Mouse (Mus musculus) midbrain, embryonic 14.5 days (tissue): ENCODE measurements at regions not wholly inside any gene's neighbourhood (a gene's known extent, or its start where the extent isn't known, plus 50 kb on each side); places are given as distances from the start of the nearest gene placed in this dataset.

ENCODE experiments used
- ATAC-seq: fragments of 200-750 bp; cut with Nextera tagmentation; 2 replicates; pipeline ENCODE4 v1.8.0; 2017; ENCODE audit warnings: moderate number of reproducible peaks, moderate library complexity; ENCODE audit not compliant: low FRiP score, low TSS enrichment
- DNase-seq: peaks from one replicate; pipeline ENCODE4 v3.0.0-alpha.2; 2015
- H3K27ac ChIP-seq: fragments of 300-500 bp; sonication (generic); replicated peaks from 2 replicates; pipeline ENCODE4 v1.5.1; 2014; ENCODE audit warnings: mild to moderate bottlenecking, low read depth, low read length, moderate library complexity
- H3K27me3 ChIP-seq: fragments of 300-500 bp; sonication (generic); 2 replicates; pipeline ENCODE4 v1.6.1; 2014; ENCODE audit warnings: low read length, control low read depth, mixed read lengths; ENCODE audit not compliant: control insufficient read depth, insufficient read depth
- H3K36me3 ChIP-seq: fragments of 300-500 bp; sonication (generic); 2 replicates; pipeline ENCODE4 v1.6.1; 2014; ENCODE audit warnings: low read length, control low read depth; ENCODE audit not compliant: control insufficient read depth, insufficient read depth
- H3K4me1 ChIP-seq: fragments of 300-500 bp; sonication (generic); 2 replicates; pipeline ENCODE4 v1.6.1; 2014; ENCODE audit warnings: mild to moderate bottlenecking, antibody characterized with exemption, low read length, control low read depth; ENCODE audit not compliant: control insufficient read depth, insufficient read depth
- H3K4me2 ChIP-seq: fragments of 300-500 bp; sonication (generic); 2 replicates; pipeline ENCODE4 v1.6.1; 2014; ENCODE audit warnings: mild to moderate bottlenecking, low read length, moderate library complexity
- H3K4me3 ChIP-seq: fragments of 300-500 bp; sonication (generic); replicated peaks from 2 replicates; pipeline ENCODE4 v1.5.1; 2014; ENCODE audit warnings: low read depth, low read length
- H3K9ac ChIP-seq: fragments of 300-500 bp; sonication (generic); replicated peaks from 2 replicates; pipeline ENCODE4 v1.6.1; 2014; ENCODE audit warnings: mild to moderate bottlenecking, low read length, moderate library complexity
- H3K9me3 ChIP-seq: fragments of 300-500 bp; sonication (generic); 2 replicates; pipeline ENCODE4 v1.6.1; 2016; ENCODE audit warnings: low read length, control low read depth, mixed read lengths; ENCODE audit not compliant: control insufficient read depth
- WGBS: fragments of 180-500 bp; shearing (Covaris S2); extraction: QIAGEN DNeasy Blood & Tissue Kit; methylation state at CpG from one replicate; pipeline ENCODE4 v1.1.7; 2014; 5-methylcytosine and 5-hydroxymethylcytosine counted together

GRCm38 (mm10) chr3:20819586-20819985, 452.6 kb upstream of the Agtr1b start:
- H3K4me2 ChIP-seq = no peak overlapping the region
- no peaks in the 10 kb centered on the region for H3K36me3 ChIP-seq
- no peak overlapping the region for H3K9ac ChIP-seq
- H3K4me3 ChIP-seq = no peak overlapping the region
- H3K9me3 ChIP-seq = no peaks in the 10 kb centered on the region
- H3K27me3 ChIP-seq = no peaks in the 10 kb centered on the region
- DNase-seq (no peak), ATAC-seq (no peak)
- WGBS = 77% methylated on average over 1 of the region's 1 CpGs
- no peak overlapping the region for H3K27ac ChIP-seq
- H3K4me1 ChIP-seq = 0 out of 2 replicates have a peak, but pooled peaks cover 4% of the 10 kb centered on the region

- H3K27me3 ChIP-seq = no peaks in the 10 kb centered on the region
- 64% methylated on average over 1 of the region's 1 CpGs for WGBS
- H3K36me3 ChIP-seq = no peaks in the 10 kb centered on the region
- H3K27ac ChIP-seq = no peak overlapping the region
- no peak for DNase-seq
- H3K9ac ChIP-seq = no peak overlapping the region
- H3K4me2 ChIP-seq = no peak overlapping the region
- H3K4me1 ChIP-seq = no peaks in the 10 kb centered on the region
- no peaks in the 10 kb centered on the region for H3K9me3 ChIP-seq
- ATAC-seq = no peak
- no peak overlapping the region for H3K4me3 ChIP-seq
Measured at GRCm38 (mm10) chr3:20816613-20817012, 449.6 kb upstream of the Agtr1b start.

- no peaks in the 10 kb centered on the region for H3K36me3 ChIP-seq
- H3K4me2 ChIP-seq = no peak overlapping the region
- DNase-seq (peak; percentile 30), ATAC-seq (no peak; the same call in 1 of the 2 replicates)
- H3K9ac ChIP-seq = no peak overlapping the region
- no peak overlapping the region for H3K27ac ChIP-seq
- H3K27me3 ChIP-seq = no peaks in the 10 kb centered on the region
- no peaks in the 10 kb centered on the region for H3K9me3 ChIP-seq
- WGBS = 38% methylated on average over 1 of the region's 1 CpGs
- H3K4me1 ChIP-seq = no peaks in the 10 kb centered on the region
- H3K4me3 ChIP-seq = no peak overlapping the region
Measured at GRCm38 (mm10) chr3:20794256-20794655, 427.3 kb upstream of the Agtr1b start.

- Histone ChIP-seq H3K9ac (no peak overlapping the region), H3K27me3 (no peaks in the 10 kb centered on the region), H3K4me3 (no peak overlapping the region), H3K36me3 (no peaks in the 10 kb centered on the region), H3K9me3 (no peaks in the 10 kb centered on the region), H3K4me1 (no peaks in the 10 kb centered on the region), H3K27ac (no peak overlapping the region), H3K4me2 (no peak overlapping the region)
- no peak for DNase-seq
- 86% methylated on average over 1 of the region's 1 CpGs for WGBS
- ATAC-seq = no peak
Measured at GRCm38 (mm10) chr3:20792503-20792902, 425.5 kb upstream of the Agtr1b start.

GRCm38 (mm10) chr3:20777883-20778282, 410.9 kb upstream of the Agtr1b start:
- H3K9ac ChIP-seq = no peak overlapping the region
- H3K27ac ChIP-seq = no peak overlapping the region
- H3K4me1 ChIP-seq = peaks cover 8% of the 10 kb centered on the region; the same call in 1 of the 2 replicates
- H3K27me3 ChIP-seq = no peaks in the 10 kb centered on the region
- H3K36me3 ChIP-seq = no peaks in the 10 kb centered on the region
- ATAC-seq = no peak
- no peak overlapping the region for H3K4me2 ChIP-seq
- no peak overlapping the region for H3K4me3 ChIP-seq
- DNase-seq = no peak
- no peaks in the 10 kb centered on the region for H3K9me3 ChIP-seq

GRCm38 (mm10) chr3:20776964-20777304, 410.0 kb upstream of the Agtr1b start:
- DNase-seq = peak; percentile 60
- no peak overlapping the region for H3K4me3 ChIP-seq
- H3K4me1 ChIP-seq = peaks cover 8% of the 10 kb centered on the region; the same call in 1 of the 2 replicates
- no peaks in the 10 kb centered on the region for H3K9me3 ChIP-seq
- H3K4me2 ChIP-seq = no peak overlapping the region
- peak; percentile 73 for ATAC-seq
- H3K36me3 ChIP-seq = no peaks in the 10 kb centered on the region
- no peak overlapping the region for H3K27ac ChIP-seq
- H3K27me3 ChIP-seq = no peaks in the 10 kb centered on the region
- H3K9ac ChIP-seq = no peak overlapping the region
- 19% methylated on average over 2 of the region's 2 CpGs for WGBS

GRCm38 (mm10) chr3:20776128-20776963, 409.4 kb upstream of the Agtr1b start:
- Histone ChIP-seq H3K36me3 (no peaks in the 10 kb centered on the region), H3K27me3 (no peaks in the 10 kb centered on the region), H3K9ac (no peak overlapping the region), H3K4me2 (no peak overlapping the region; the same call in 1 of the 2 replicates), H3K9me3 (no peaks in the 10 kb centered on the region), H3K4me3 (no peak overlapping the region), H3K4me1 (peaks cover 8% of the 10 kb centered on the region; the same call in 1 of the 2 replicates), H3K27ac (peak overlapping the region; percentile 70)
- 17% methylated on average over 4 of the region's 4 CpGs for WGBS
- DNase-seq (peak; percentile 70), ATAC-seq (peak; percentile 89)

GRCm38 (mm10) chr3:20734302-20734701, 367.3 kb upstream of the Agtr1b start:
- no peaks in the 10 kb centered on the region for H3K36me3 ChIP-seq
- no peaks in the 10 kb centered on the region for H3K9me3 ChIP-seq
- no peak for ATAC-seq
- no peak overlapping the region for H3K27ac ChIP-seq
- no peak overlapping the region for H3K9ac ChIP-seq
- no peaks in the 10 kb centered on the region for H3K4me1 ChIP-seq
- no peak overlapping the region for H3K4me3 ChIP-seq
- no peak overlapping the region for H3K4me2 ChIP-seq
- no peak for DNase-seq
- WGBS = 61% methylated on average over 3 of the region's 3 CpGs
- no peaks in the 10 kb centered on the region for H3K27me3 ChIP-seq

- ATAC-seq = no peak
- H3K4me2 ChIP-seq = no peak overlapping the region
- H3K4me3 ChIP-seq = no peak overlapping the region
- no peak overlapping the region for H3K27ac ChIP-seq
- H3K27me3 ChIP-seq = no peaks in the 10 kb centered on the region
- DNase-seq = no peak
- H3K9ac ChIP-seq = no peak overlapping the region
- H3K36me3 ChIP-seq = no peaks in the 10 kb centered on the region
- H3K4me1 ChIP-seq = no peaks in the 10 kb centered on the region
- H3K9me3 ChIP-seq = no peaks in the 10 kb centered on the region
Measured at GRCm38 (mm10) chr3:20732005-20732404, 365.0 kb upstream of the Agtr1b start.
